Mouse (Mus musculus) olfactory bulb, adult 2 months (tissue): Measurements from ENCODE around the gene Tmed9. TPM values are rescaled to one million over a fixed set of nuclear protein-coding genes. Genes with fewer than 3 reads are reported as not detected.

Experiments used
- H3K27ac ChIP-seq: fragments of 200-500 bp; 2 replicates; pipeline ENCODE4 v1.5.1; 2012; ENCODE audit warnings: low read depth, low read length; ENCODE audit not compliant: insufficient read depth
- H3K4me1 ChIP-seq: fragments of 200-500 bp; 2 replicates; pipeline ENCODE4 v1.6.1; 2012; ENCODE audit warnings: low read length; ENCODE audit not compliant: control insufficient read depth, insufficient read depth
- H3K4me3 ChIP-seq: fragments of 200-500 bp; 2 replicates; pipeline ENCODE4 v1.5.1; 2012; ENCODE audit warnings: mild to moderate bottlenecking, low read depth, low read length, moderate library complexity; ENCODE audit not compliant: insufficient read depth
- CTCF ChIP-seq: fragments of 200-500 bp; IDR thresholded peaks from 2 replicates; pipeline ENCODE4 v1.5.1; 2012; ENCODE audit warnings: low read depth, mild to moderate bottlenecking, low read length, moderate library complexity; ENCODE audit not compliant: insufficient read depth
- POLR2A ChIP-seq: fragments of 200-500 bp; IDR thresholded peaks from 2 replicates; pipeline ENCODE4 v1.6.1; 2012; ENCODE audit warnings: mild to moderate bottlenecking, low read depth, low read length, moderate library complexity; ENCODE audit not compliant: insufficient read depth
- WGBS: fragments of 180-500 bp; shearing (Covaris S2); methylation state at CpG from one replicate; pipeline ENCODE4 v1.1.7; 2018; 5-methylcytosine and 5-hydroxymethylcytosine counted together
- polyA plus RNA-seq: library from polyadenylated mRNA; stranded (reverse); fragments of >200 nt; gene quantifications from 2 replicates; pipeline ENCODE4 v1.2.4, GENCODE M21; 2012; ENCODE audit warnings: low replicate concordance; ENCODE audit not compliant: missing spikeins, insufficient read depth, insufficient read length

The Tmed9 gene
- not detected in 2 replicates for polyA plus RNA-seq

DNA sequence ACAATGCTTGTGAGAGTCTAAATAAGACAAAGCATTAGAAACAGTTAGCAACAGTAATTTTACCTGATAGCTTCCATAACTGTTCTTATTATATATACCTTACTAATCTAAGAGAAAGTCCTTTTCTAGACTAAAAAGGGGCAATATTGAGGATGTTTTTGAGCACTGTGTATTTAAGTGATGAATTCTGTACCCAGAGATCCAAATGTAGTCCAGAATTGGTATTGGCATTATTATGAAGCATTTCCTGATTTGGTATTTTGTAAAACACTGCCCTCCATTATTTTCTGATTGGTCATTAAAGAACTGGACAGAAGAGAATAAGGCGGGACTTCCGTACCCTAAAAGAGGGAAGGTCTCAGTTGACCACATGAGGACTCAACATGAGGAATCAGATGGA is at the start of gene Tmed9:
Gene Tmed9, plus strand, starts transcription at position 301 of the 400 bp plus-strand sequence.
- no peak within 1 kb of the TSS for H3K4me3 ChIP-seq
- no peak for TF ChIP-seq POLR2A
- WGBS: 98% methylated on average over 2 of the region's 2 CpGs
- no peak within 1 kb of the TSS for H3K27ac ChIP-seq
- H3K4me1 ChIP-seq: peaks cover 13% of the 10 kb centered on the region; the same call in 1 of the 2 replicates

DNA sequence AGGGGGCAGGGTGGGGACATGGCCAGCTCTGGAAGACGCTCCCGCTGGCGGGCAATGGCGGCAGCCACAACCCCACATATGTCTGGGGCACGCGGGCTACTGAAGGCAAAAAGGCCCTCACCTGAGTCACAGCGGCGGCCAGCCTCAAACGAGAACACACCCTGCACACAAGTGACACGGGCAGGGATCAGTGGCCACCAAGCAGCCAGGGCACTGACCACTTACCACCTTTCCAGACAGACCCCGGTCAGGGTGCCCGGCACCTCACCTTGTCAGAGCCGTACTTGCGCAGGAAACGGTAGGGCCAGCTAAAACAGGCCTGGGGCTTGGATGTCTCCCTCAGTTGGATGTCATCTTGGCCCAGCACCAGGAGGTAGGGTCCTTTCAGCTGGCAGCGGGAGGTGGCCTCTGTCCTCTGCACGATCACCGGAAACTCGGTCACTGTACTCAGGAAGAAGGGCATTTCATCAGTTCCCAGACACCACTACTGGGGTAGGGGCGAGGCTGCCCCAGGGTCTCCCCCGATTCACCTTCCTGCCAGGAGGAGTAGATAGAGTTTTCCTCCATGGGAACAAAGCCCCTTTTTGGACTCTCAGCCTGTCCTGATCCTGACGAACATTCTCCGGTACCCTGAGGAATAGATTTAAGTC is 49.5 kb upstream of the Tmed9 start:
- H3K4me3 ChIP-seq: no peak overlapping the region
- TF ChIP-seq CTCF (no peak), POLR2A (no peak)
- H3K27ac ChIP-seq: no peak overlapping the region
- WGBS: 92% methylated on average over 23 of the region's 23 CpGs
- 0 out of 2 replicates have a peak, but pooled peaks cover 5% of the 10 kb centered on the region for H3K4me1 ChIP-seq

DNA sequence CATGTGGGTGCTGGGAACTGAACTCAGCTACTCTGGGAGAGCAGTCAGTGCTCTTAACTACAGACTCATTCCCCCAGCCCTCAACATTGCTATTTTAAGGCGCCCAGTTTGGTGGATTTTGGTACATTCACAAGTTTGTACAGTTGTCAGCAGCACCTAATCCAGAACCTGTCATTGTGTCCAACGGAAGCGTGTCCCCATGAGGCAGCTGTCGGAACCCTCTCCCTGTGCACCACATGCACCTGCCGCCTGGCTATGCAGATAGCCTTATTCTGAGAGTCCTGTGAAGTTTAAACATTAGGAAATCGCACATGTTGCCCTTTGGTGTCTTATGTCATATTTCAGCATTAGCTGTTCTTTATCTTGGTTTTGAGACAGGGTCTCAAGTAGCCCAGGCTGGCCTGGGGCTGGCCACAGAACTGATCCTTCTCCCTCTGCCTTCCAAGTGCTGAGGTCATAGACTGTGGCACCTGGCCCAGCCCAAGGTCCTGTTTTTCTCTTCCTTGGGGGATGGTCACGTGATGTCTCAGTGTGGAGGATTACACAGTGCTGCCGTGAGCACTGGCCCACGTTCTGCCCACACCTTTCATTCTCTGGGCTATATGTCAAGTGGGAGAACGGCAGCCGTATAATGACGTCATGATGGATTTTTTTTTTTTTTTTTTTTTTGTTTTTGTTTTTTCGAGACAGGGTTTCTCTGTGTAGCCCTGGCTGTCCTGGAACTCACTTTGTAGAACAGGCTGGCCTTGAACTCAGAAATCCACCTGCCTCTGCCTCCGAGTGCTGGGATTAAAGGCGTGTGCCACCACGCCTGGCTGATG is 47.6 kb upstream of the Tmed9 start:
- TF ChIP-seq CTCF (no peak), POLR2A (no peak)
- 0 out of 2 replicates have a peak, but pooled peaks cover 5% of the 10 kb centered on the region for H3K4me1 ChIP-seq
- H3K27ac ChIP-seq: no peak overlapping the region
- no peak overlapping the region for H3K4me3 ChIP-seq
- 77% methylated on average over 16 of the region's 16 CpGs for WGBS

DNA sequence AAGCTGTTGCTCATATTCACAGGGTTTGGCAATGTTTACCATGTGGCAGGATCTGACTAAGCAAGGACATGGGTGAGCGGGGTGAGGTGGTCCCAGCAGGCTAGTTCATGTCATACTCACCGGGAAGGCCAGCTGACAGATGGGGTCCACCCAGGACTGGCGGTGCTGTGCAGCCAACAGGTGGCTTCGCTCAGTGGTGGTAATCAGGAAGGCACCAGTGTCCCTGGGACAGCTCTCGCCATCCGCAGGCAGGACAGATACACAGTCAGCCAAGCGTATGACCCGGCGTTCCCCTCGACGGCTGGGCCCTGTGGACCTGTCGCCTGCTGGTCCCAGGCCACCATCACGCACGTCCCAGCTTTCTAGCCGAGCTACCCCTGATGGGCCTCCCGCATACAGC is 46.3 kb upstream of the Tmed9 start:
- Histone ChIP-seq H3K4me1 (0 out of 2 replicates have a peak, but pooled peaks cover 5% of the 10 kb centered on the region), H3K27ac (no peak overlapping the region), H3K4me3 (no peak overlapping the region)
- 84% methylated on average over 16 of the region's 16 CpGs for WGBS
- TF ChIP-seq POLR2A (no peak), CTCF (no peak)

DNA sequence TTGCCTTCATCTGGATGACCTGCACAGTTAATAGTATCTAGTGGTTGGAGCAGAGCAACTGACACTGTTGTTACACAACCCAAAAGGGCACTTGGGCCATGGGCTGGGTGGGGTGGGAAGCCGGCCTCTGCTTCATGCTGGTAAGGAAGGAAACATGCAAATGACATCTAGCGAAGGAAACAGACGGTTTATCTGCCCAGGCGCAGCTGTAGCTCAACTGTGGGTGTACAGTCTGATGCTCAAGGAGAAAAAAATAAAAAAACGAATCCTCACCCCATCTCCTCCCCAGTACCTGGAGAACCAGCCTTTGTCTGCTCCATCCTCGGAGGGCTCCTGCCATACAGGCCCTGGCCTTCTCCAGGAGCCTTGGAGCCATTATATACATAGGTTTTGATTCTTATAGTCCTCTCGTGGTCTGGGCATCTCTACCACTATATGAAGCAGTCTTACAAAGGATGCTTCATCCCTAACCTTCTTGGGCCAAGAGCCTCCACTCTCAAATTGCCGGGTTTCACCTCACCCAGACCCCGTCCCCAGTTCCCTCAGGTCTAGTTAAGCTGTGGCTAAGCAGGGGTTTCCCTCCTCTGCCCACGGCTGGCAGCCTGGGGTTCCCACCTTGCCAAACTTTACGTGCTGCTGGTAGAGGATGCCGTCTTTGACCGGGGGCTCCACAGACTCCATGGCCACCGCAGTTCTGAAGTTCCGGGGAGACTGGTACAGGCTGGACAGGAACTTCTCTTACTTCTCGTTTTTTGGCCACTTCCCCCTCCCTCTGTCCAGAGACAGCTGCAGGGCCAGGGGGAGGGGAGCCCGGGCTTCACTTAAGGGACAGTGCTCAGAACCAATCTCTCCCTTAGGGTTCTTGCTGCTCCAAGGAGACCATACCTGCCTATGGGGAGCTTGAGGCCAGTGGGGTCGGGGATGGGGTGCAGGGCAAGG is 45.4 kb upstream of the Tmed9 start:
- H3K27ac ChIP-seq: no peak overlapping the region
- no peak overlapping the region for H3K4me3 ChIP-seq
- WGBS: 78% methylated on average over 18 of the region's 18 CpGs
- H3K4me1 ChIP-seq: 0 out of 2 replicates have a peak, but pooled peaks cover 5% of the 10 kb centered on the region
- TF ChIP-seq POLR2A (no peak), CTCF (no peak)

DNA sequence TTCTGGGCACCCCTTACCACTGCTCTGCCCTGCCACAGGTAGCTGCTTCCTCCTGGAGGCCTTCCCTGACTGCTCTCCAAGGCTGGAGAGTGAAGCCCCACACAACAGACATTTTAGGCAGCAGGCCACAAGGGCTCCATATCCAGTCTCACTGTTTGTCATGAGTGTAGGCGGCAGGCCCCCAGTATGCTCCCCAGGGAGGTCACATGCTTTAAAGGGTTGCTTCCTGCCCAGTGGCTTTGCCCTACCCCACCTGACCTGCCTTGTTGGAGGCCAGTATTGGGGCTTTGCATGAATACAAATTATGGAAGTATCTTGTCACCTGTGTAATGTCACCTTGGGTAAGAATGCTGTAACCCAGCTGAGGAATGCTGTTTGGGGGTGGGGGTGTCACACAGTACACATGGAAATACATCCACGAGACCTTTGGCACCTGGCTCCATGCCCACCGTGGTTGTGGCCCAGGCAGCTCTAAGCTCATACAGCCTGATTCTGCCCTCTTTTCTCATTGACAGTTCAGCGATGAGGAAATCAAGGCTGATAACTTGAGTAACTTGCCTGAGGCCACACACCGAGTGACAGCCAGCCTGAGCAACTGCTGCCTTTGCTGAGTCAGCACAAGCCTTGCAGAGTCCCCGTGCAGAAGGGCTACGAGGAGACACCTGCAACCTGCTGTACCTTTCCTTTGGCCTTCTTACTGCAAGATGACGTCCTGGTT is 44.2 kb upstream of the Tmed9 start, which contains the start of gene Dok3:
Gene Dok3, minus strand, starts transcription at position 99 of the 718 bp plus-strand sequence.
- H3K4me3 ChIP-seq: no peak within 1 kb of the TSS
- peaks cover 8% of the 10 kb centered on the region; the same call in 1 of the 2 replicates for H3K4me1 ChIP-seq
- H3K27ac ChIP-seq: no peak within 1 kb of the TSS
- TF ChIP-seq POLR2A (no peak), CTCF (no peak)
- WGBS: 82% methylated on average over 8 of the region's 8 CpGs

DNA sequence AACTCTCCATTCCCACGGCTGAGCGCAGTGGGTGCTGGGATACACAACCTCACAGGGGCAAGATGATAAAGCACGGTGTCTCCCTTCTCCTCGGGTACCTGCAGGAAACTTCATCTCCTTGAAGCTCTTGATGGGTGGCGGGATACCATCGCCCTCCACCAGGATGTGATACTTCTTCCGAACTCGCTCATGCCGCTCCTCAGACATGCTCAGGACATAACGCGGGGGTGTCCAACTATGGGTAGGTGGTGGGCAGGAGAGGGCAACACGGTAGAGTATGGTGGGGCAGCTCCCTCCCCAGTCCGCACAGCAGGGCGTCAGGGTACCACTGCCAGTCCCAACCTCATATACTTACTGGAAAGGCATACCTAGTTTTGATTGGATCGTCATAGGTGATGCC is 38.3 kb upstream of the Tmed9 start:
- Histone ChIP-seq H3K27ac (no peak overlapping the region), H3K4me1 (peaks cover 14% of the 10 kb centered on the region), H3K4me3 (peak overlapping the region; percentile 68)
- WGBS: 94% methylated on average over 15 of the region's 15 CpGs
- TF ChIP-seq CTCF (no peak), POLR2A (no peak)

DNA sequence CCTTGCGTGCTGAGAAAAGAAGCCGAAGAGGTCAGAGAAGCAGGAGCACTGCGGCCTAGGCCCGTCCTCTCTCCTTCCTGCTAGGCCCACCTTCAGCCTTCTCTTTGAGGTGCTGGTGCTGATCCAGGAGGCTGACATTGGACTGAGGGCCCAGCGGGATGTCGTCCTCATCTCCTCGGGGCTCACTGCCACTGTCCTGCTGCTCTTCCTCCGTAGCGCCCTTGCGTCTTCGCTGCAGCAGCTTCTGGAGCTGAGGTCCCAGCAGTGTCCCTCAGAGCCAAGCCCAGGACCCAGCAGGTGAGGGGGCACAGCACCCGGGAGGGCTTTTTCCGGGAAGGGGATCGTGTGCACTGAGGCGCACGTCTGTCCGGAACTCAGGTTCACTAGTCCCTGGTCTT is 37.7 kb upstream of the Tmed9 start:
- H3K4me1 ChIP-seq: peaks cover 14% of the 10 kb centered on the region
- H3K27ac ChIP-seq: no peak overlapping the region
- no peak for TF ChIP-seq POLR2A
- no peak for TF ChIP-seq CTCF
- whole genome bisulfite sequencing: 11% methylated on average over 17 of the region's 17 CpGs
- H3K4me3 ChIP-seq: peak overlapping the region; percentile 68
